Mouse (Mus musculus) erythroblast, embryonic 14.5 days (primary cell): ENCODE measurements around the gene Slx1b. TPM values are rescaled to one million over a fixed set of nuclear protein-coding genes. Genes with fewer than 3 reads are reported as not detected.
"Not testable (repeated sequence)": the region's sequence is repeated elsewhere in the genome, so short reads cannot be mapped to it uniquely, and the experiment has no call there.

Experiments
- H3K27me3 ChIP-seq: 2 replicates; pipeline ENCODE4 v1.6.1; 2012; ENCODE audit warnings: inconsistent platforms; ENCODE audit not compliant: control insufficient read depth
- H3K36me3 ChIP-seq: 2 replicates; pipeline ENCODE4 v1.6.1; 2012; ENCODE audit warnings: mild to moderate bottlenecking, inconsistent platforms; ENCODE audit not compliant: control insufficient read depth
- H3K4me1 ChIP-seq: 2 replicates; pipeline ENCODE4 v1.6.1; 2012; ENCODE audit warnings: inconsistent platforms; ENCODE audit not compliant: control insufficient read depth
- H3K4me3 ChIP-seq: replicated peaks from 2 replicates; pipeline ENCODE3; 2012; ENCODE audit warnings: moderate library complexity, mild to moderate bottlenecking, inconsistent platforms
- H3K9me3 ChIP-seq: 2 replicates; pipeline ENCODE4 v1.6.1; 2012; ENCODE audit warnings: low read length, inconsistent platforms, mixed read lengths; ENCODE audit not compliant: control insufficient read depth
- GATA1 ChIP-seq: IDR thresholded peaks from 2 replicates; pipeline ENCODE4 v1.6.1; 2012; ENCODE audit warnings: low read length, inconsistent platforms, mixed read lengths
- TAL1 ChIP-seq: IDR thresholded peaks from 3 replicates; pipeline ENCODE4 v1.6.1; 2012; ENCODE audit warnings: low read length, inconsistent platforms, mixed read lengths
- polyA plus RNA-seq: library from polyadenylated mRNA; stranded (reverse); fragments of >175 nt; gene quantifications from 2 replicates; pipeline ENCODE4 v1.2.3, GENCODE M21; 2012

Gene Slx1b
- 0.21 and 0.33 TPM in 2 replicates for polyA plus RNA-seq

DNA sequence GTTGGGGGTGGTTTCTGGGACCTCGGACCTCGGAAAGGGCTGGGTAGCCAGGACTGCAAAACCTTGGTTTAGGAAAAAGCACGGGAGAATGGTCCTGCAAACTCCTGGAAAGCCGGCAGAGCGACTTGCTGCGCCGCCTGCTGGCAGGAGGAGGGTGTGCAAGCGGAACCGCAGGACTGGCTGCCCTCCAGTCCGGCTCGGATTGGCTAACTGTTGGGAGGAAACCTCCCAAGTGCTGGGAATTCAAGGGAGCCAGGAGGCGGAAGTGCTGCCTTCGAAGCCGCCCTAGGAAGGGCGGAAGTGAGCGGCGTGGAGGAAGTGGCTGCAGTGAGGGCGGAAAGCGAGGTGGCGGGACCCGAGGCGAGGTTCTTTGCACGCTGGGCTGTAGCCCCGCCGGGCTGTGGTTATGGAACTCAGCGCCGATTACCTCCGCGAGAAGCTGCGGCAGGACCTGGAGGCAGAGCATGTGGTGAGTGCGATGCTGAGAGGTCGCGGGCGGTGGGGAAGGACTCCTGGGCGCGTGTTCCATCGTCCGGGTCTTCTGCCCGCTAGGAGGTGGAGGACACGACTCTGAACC, at the start of gene Slx1b:
Slx1b (minus strand) TSS at position 154 of the 577 bp plus-strand sequence.
- peaks cover 36% of the 10 kb centered on the region for H3K36me3 ChIP-seq
- H3K4me1 ChIP-seq, result peaks cover 49% of the 10 kb centered on the region
- no peak for TF ChIP-seq TAL1
- no peak for TF ChIP-seq GATA1

DNA sequence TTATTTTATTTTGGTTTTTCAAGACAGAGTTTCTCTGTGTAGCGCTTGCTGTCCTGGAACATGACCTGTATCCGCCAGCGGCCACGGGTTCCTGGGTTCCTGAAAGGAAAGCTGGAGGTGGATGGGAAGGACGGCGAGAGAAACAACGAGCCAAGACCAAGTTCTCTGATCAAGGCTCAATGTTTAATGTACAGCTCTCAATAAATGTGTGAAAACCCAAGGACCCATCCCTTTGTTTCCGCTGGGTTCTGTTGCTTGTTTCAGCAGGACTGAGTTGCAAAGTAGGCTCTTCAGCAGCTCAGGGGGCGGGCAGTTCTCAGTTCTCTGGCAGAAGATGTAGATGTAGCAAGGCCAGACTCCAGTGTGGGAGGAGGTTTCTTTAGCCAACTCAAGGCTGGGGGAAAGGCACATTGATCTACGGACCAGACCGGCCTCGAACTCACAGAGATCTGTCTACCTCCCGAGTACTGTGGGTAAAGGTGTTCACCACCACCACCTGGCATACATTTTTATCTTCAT, 46.4 kb upstream of the Slx1b start:
- H3K9me3 ChIP-seq, result no peaks in the 10 kb centered on the region
- H3K27me3 ChIP-seq, result 0 out of 2 replicates have a peak, but pooled peaks cover 3% of the 10 kb centered on the region
- H3K4me3 ChIP-seq, result no peak overlapping the region
- no peaks in the 10 kb centered on the region for H3K36me3 ChIP-seq
- no peak for TF ChIP-seq TAL1
- TF ChIP-seq GATA1, result no peak
- H3K4me1 ChIP-seq, result no peaks in the 10 kb centered on the region

More for the DNA sequence above, at the start of gene Slx1b:
- no peaks in the 10 kb centered on the region for H3K9me3 ChIP-seq
- H3K27me3 ChIP-seq, result no peaks in the 10 kb centered on the region
- peak within 1 kb of the TSS; percentile 89 for H3K4me3 ChIP-seq

DNA sequence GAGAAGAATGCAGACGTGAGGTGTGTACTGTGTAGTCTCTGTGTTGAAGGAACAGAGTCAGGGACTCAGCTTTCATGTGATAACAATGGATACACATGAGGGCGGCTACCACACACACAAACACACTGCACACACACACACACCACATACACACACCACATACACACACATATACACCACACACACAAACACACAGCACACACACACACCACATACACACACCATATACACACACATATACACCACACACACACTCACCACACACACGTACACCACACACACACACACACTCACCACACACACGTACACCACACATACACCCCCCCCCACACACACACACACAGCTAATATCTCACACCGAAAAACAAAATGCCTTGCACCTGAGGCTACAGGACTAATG, 45.9 kb upstream of the Slx1b start:
- Histone ChIP-seq H3K4me3 (no peak overlapping the region), H3K27me3 (0 out of 2 replicates have a peak, but pooled peaks cover 3% of the 10 kb centered on the region), H3K4me1 (no peaks in the 10 kb centered on the region), H3K36me3 (no peaks in the 10 kb centered on the region), H3K9me3 (no peaks in the 10 kb centered on the region)
- no peak for TF ChIP-seq TAL1

DNA sequence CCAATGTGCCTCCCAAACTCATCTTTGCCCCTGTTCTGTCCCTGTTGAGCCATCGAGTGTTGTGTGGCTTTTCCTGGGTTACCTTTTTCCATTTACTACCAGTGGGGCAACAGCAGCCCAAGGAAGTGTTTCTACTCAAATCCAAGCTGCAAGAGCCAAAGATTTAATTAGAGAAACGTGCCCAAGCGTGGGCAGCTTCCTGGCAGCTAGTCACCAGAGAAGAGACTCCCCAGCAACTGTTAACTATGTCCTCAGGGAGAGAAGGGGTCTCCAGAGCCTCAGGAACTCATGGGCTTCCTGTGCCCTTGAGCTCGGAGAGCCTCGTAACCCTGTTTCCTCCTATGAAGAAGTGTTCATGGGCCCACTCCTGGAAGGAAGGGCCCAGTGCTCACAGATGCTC, 45.4 kb upstream of the Slx1b start:
- H3K4me3 ChIP-seq, result no peak overlapping the region
- H3K9me3 ChIP-seq, result no peaks in the 10 kb centered on the region
- H3K27me3 ChIP-seq, result 0 out of 2 replicates have a peak, but pooled peaks cover 2% of the 10 kb centered on the region
- H3K36me3 ChIP-seq, result no peaks in the 10 kb centered on the region
- TF ChIP-seq GATA1 (no peak), TAL1 (no peak)
- H3K4me1 ChIP-seq, result no peaks in the 10 kb centered on the region

DNA sequence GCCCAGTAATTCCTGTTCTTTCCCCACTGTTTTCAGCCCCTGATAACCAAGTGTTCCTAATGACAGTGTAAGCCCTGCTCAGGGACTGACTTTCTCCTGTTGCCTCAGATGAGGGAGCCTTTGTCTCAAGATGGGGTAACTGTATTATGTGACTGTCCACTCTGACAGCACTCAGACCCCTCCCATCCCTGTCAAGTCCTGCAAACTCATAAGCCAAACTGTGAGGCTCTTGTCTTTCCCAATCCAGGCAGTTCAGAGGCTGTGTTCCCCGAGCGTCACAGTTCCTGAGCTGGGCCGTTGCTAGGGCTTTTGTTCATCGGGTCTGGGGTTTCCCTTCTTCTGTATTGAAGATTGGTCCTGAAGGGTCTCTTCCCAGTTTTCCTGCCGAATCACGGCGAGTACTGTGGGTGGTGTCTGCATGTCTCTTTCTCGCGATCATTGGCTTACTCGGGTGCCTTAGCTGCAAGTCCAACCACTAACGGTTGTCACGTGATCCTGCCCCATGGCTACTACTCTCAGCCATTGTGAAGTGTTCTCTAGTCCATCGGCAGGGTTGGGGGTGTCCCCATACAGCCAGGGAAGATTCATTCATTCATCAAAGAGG, 44.6 kb upstream of the Slx1b start:
- H3K36me3 ChIP-seq, result no peaks in the 10 kb centered on the region
- no peaks in the 10 kb centered on the region for H3K4me1 ChIP-seq
- no peaks in the 10 kb centered on the region for H3K9me3 ChIP-seq
- H3K27me3 ChIP-seq, result no peaks in the 10 kb centered on the region
- no peak for TF ChIP-seq GATA1
- TF ChIP-seq TAL1, result no peak
- no peak overlapping the region for H3K4me3 ChIP-seq

DNA sequence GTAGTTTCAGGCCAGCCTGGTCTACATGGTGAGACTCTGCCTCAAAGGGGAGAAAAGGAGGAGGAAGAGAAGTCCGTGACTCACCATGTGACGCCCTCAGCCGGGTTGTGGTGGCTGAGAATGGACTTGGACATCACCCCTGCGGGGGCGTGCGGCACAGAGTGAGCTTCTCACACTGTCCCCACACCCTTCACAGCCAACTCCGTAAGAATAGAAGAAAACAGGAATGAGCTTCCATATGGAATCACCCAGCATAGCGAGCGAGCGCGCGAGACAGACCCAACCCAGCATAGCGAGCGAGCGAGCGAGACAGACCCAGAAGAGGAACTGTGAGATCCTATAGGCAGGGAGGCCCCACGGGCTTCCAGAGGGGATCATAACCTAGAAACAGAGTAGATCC, 44.0 kb upstream of the Slx1b start:
- H3K4me3 ChIP-seq, result no peak overlapping the region
- TF ChIP-seq TAL1, result no peak
- no peak for TF ChIP-seq GATA1
- no peaks in the 10 kb centered on the region for H3K9me3 ChIP-seq
- H3K36me3 ChIP-seq, result no peaks in the 10 kb centered on the region
- no peaks in the 10 kb centered on the region for H3K27me3 ChIP-seq
- H3K4me1 ChIP-seq, result no peaks in the 10 kb centered on the region

DNA sequence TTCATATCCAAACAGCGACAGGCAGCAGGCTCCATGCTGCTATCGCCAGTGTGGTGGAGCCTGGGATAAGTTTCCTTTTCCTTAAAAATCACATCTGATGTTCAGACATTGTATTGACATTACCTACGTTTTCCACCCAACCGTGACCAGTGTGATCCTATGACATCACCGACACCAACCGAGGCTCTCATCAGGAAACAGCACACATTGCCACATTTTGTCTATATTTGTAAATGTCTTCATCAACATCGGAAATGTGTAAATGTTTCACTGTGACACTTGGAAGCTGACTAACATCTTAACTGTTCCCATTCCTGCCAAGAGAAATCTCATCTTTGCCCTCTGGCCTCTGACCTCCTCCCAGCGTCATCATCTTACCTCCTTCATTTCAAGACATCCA, 40.5 kb upstream of the Slx1b start:
- no peaks in the 10 kb centered on the region for H3K9me3 ChIP-seq
- no peaks in the 10 kb centered on the region for H3K27me3 ChIP-seq
- no peaks in the 10 kb centered on the region for H3K36me3 ChIP-seq
- TF ChIP-seq GATA1, result no peak
- no peak for TF ChIP-seq TAL1
- H3K4me1 ChIP-seq, result no peaks in the 10 kb centered on the region
- H3K4me3 ChIP-seq, result no peak overlapping the region

DNA sequence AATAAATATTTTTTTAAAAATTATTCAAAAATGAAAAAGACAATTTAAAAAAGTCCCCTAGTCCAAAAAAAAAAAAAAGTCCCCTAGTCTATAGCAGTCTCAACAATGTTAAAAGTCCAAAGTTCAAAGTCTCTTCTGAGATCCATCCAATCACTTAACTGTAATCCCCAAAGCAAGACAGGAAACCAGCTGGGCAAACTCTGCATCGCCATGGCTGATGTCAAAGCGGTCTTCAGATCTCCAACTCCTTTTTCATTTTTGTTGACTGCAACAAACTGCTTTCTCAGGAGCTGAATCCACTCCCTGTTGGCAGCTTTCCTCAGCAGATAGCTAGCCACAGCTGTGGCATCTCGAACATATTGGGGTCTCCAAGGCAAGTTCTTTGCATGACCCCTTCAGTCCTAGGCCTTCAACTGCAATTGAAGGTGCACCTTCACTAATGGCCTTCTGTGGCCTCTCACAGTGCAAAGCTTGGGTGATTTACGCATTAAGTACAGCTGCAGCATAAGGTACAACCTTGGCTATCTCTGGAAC, 34.7 kb upstream of the Slx1b start:
- not testable (repeated sequence) for H3K36me3 ChIP-seq, H3K4me3 ChIP-seq, H3K4me1 ChIP-seq, H3K27me3 ChIP-seq, H3K9me3 ChIP-seq

DNA sequence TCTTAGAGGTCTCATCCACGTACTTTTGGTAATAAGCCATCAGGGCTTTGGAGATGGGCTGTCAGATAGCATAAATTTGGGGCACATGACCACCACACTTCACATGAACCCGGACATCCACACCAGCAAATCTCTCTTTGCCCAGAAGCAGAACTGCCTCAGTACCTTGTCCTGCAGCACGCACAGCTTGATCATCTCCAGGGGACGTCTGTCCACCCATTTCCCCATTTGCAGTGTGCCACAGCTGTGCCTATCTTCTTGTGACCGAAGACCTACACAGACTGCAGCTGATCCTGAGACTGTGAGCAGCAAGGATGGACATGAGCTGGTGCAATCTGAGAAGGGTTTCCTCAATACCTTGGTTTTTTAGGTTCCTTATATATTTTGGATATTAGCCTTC, 30.1 kb upstream of the Slx1b start:
- no peaks in the 10 kb centered on the region for H3K27me3 ChIP-seq
- H3K4me3 ChIP-seq, result no peak overlapping the region
- no peaks in the 10 kb centered on the region for H3K4me1 ChIP-seq
- H3K9me3 ChIP-seq, result peaks cover 2% of the 10 kb centered on the region; the same call in 1 of the 2 replicates
- no peak for TF ChIP-seq TAL1
- TF ChIP-seq GATA1, result no peak
- H3K36me3 ChIP-seq, result no peaks in the 10 kb centered on the region
